ENCODE assay signal across 9 mouse cellular contexts in the genomic region with DNA sequence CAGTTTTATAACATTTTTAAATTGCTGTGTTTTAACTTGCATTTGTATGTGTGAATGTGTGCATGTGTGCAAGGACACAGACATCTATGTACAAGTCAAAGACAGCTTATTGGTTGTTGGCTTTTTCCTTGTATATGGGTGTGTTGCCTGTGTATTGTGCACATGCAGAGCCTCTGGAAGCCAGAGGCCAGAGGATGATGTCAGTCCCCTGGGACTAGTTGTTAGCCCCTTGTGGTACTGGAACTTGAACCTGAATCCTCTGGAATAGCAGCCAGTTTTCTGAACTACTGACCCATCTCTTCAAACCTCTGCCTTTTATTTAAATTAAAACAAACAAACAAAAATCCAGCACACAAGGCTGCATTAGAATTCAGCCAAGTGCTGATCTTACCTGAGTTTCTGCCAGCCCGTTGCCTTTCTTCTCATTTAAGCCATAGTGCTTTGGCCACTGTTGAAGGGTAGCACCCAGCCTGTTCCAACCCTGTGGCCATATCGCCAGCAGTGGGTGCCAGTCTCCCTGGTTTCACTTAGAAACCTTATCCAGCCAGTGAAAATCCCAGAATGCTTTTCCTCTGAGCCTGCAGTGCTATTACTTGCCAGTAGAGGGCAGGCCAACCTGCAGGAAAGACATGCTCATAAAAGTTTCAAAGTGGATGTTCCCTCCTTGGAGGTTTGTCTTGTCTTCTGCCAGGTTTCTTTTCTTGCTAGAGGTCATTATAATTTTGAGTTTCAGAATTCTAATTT. TPM values are rescaled to one million over a fixed set of nuclear protein-coding genes. Genes with fewer than 3 reads are reported as not detected.
DNase-seq lines count a peak whose midpoint lies in the region; ATAC-seq and TF ChIP-seq lines count a peak whose summit lies in the region.
"Had no signal": no experiment of that assay in that cellular context is flagged by ENCODE, and none has a peak within 500 bp of the region (broad histone marks: within the 10 kb centered on the region; RNA-seq: fewer than 3 reads in every experiment).

No protein-coding gene starts in this region.

- H3K27ac ChIP-seq in forebrain, embryonic 13.5 days = no peak overlapping the region
- no peak overlapping the region for H3K27ac ChIP-seq in lung, embryonic 15.5 days
- H3K27ac ChIP-seq: limb, embryonic 15.5 days had no signal

- TF ChIP-seq CTCF in G1E (IDR thresholded peaks at IDR 0.05; ENCODE audit: low read depth, low read length) = peak; percentile 94

- no peak overlapping the region for H3K4me2 ChIP-seq in forebrain, embryonic 13.5 days
- no peak overlapping the region for H3K4me2 ChIP-seq in lung, embryonic 15.5 days
- H3K4me2 ChIP-seq: limb, embryonic 15.5 days had no signal

- WGBS in forebrain, embryonic 13.5 days = 30% methylated on average over 2 of the region's 2 CpGs
- 26% methylated on average over 2 of the region's 2 CpGs for WGBS in lung, embryonic 15.5 days

- no peak overlapping the region for H3K9ac ChIP-seq in forebrain, embryonic 13.5 days
- H3K9ac ChIP-seq in lung, embryonic 15.5 days = no peak overlapping the region
- H3K9ac ChIP-seq: limb, embryonic 15.5 days had no signal

- intact Hi-C loops in heart, postnatal 25 days (cut with DNase I) = loop anchor here (1.0 to 5.0 kb wide), 3 partner anchors 131 to 366 kb away; no protein-coding TSS in a partner anchor

- ATAC-seq in G1E (ENCODE audit: extremely low read depth, insufficient number of reproducible peaks, low FRiP score, poor library complexity, severe bottlenecking) = 0 out of 2 replicates have a peak, but pooled peaks have one; percentile 15
- ATAC-seq in forebrain, embryonic 13.5 days = peak; percentile 65
- ATAC-seq in lung, embryonic 15.5 days (ENCODE audit: borderline replicate concordance, extremely low read depth, low FRiP score, low TSS enrichment) = peak; percentile 64; the same call in 1 of the 2 replicates

- H3K36me3 ChIP-seq in G1E (replicated peaks) = peaks cover 91% of the 10 kb centered on the region
- H3K36me3 ChIP-seq in forebrain, embryonic 13.5 days (ENCODE audit: poor library complexity, severe bottlenecking) = peaks cover 80% of the 10 kb centered on the region
- peaks cover 60% of the 10 kb centered on the region for H3K36me3 ChIP-seq in lung, embryonic 15.5 days

- H3K9me3 ChIP-seq in G1E (replicated peaks) = no peaks in the 10 kb centered on the region
- H3K9me3 ChIP-seq in forebrain, embryonic 13.5 days (replicated peaks) = no peaks in the 10 kb centered on the region
- no peaks in the 10 kb centered on the region for H3K9me3 ChIP-seq in lung, embryonic 15.5 days
- H3K9me3 ChIP-seq: limb, embryonic 15.5 days had no signal

- no peaks in the 10 kb centered on the region for H3K27me3 ChIP-seq in G1E (ENCODE audit: insufficient read depth, low read length)
- H3K27me3 ChIP-seq in forebrain, embryonic 13.5 days = no peaks in the 10 kb centered on the region
- H3K27me3 ChIP-seq in lung, embryonic 15.5 days = no peaks in the 10 kb centered on the region
- H3K27me3 ChIP-seq: limb, embryonic 15.5 days had no signal

- no peak overlapping the region for H3K4me3 ChIP-seq in G1E (ENCODE audit: low read depth, low read length)
- no peak overlapping the region for H3K4me3 ChIP-seq in forebrain, embryonic 13.5 days
- no peak overlapping the region for H3K4me3 ChIP-seq in lung, embryonic 15.5 days
- H3K4me3 ChIP-seq: limb, embryonic 15.5 days had no signal

- no peaks in the 10 kb centered on the region for H3K4me1 ChIP-seq in G1E (ENCODE audit: insufficient read depth, low read depth, low read length)
- H3K4me1 ChIP-seq in forebrain, embryonic 13.5 days = no peaks in the 10 kb centered on the region
- H3K4me1 ChIP-seq in lung, embryonic 15.5 days = no peaks in the 10 kb centered on the region
- H3K4me1 ChIP-seq: limb, embryonic 15.5 days had no signal

- peak; percentile 39 for DNase-seq in G1E (ENCODE audit: low spot score)
- DNase-seq in c-Kit-positive CD71-positive TER-119-negative erythroid progenitor cells, embryonic 14.5 days (ENCODE audit: low read depth) = peak; percentile 77
- peak; percentile 47 for DNase-seq in heart, postnatal 25 days (ENCODE audit: low spot score)
- DNase-seq in layer of hippocampus, adult 8-10 months (ENCODE audit: low spot score in 2 of 2) = peak; percentile 60 to 83
- DNase-seq in retina, embryonic 14.5 days (ENCODE audit: low spot score) = peak; percentile 88
- DNase-seq in thymus, postnatal 25 days = peak; percentile 77

RNA-seq across cellular contexts. Expression of a gene that starts 10.1 kb away (rescaled TPM):
- total RNA-seq in G1E (2014; fragmentation: Nextera tagmentation) (53.3 and 60.7 TPM in 2 replicates), G1E (2017) (40.3 and 53.1 TPM in 2 replicates)
- polyA plus RNA-seq in G1E (2012) = 5.4 and 10.8 TPM in 2 replicates
- polyA plus RNA-seq in forebrain, embryonic 13.5 days (2015; fragmentation: Nextera tagmentation; extraction: Ambion mirVana) = 67.7 and 68.6 TPM in 2 replicates
- 10 to 100 TPM; 50.8 to 52.3 TPM for total RNA-seq in heart, postnatal 25 days (2021)
- 10 to 100 TPM; 29.3 to 36.6 (median 33.2) TPM for total RNA-seq in layer of hippocampus, adult 8-10 months (2022)
- polyA plus RNA-seq in lung, embryonic 15.5 days (2015; fragmentation: Nextera tagmentation; extraction: Ambion mirVana) = 55.5 and 57.2 TPM in 2 replicates

RNA-seq across cellular contexts. Expression of a gene that starts 10.2 kb away (rescaled TPM):
- 1,060 and 1,117 TPM in 2 replicates for total RNA-seq in G1E (2014; fragmentation: Nextera tagmentation)
- total RNA-seq in G1E (2017) = 2,141 and 2,380 TPM in 2 replicates
- polyA plus RNA-seq in G1E (2012) = 47.5 and 54.1 TPM in 2 replicates
- 767 and 793 TPM in 2 replicates for polyA plus RNA-seq in forebrain, embryonic 13.5 days (2015; fragmentation: Nextera tagmentation; extraction: Ambion mirVana)
- 100 to 1,000 TPM; 612 to 670 TPM for total RNA-seq in heart, postnatal 25 days (2021)
- total RNA-seq in layer of hippocampus, adult 8-10 months (2022) = 100 to 1,000 TPM; 695 to 839 (median 753) TPM
- polyA plus RNA-seq in lung, embryonic 15.5 days (2015; fragmentation: Nextera tagmentation; extraction: Ambion mirVana) = 991 and 1,022 TPM in 2 replicates

RNA-seq across cellular contexts. Expression of a gene that starts 34.3 kb away (rescaled TPM):
- total RNA-seq in G1E (2014; fragmentation: Nextera tagmentation) (15.6 and 21.5 TPM in 2 replicates), G1E (2017) (33.9 and 43.7 TPM in 2 replicates)
- 2.7 and 3.3 TPM in 2 replicates for polyA plus RNA-seq in G1E (2012)
- polyA plus RNA-seq in forebrain, embryonic 13.5 days (2015; fragmentation: Nextera tagmentation; extraction: Ambion mirVana) = 60.3 and 62.4 TPM in 2 replicates
- total RNA-seq in heart, postnatal 25 days (2021) = 10 to 100 TPM; 16.7 to 17.8 TPM
- 10 to 100 TPM; 33.8 to 41.4 (median 35.8) TPM for total RNA-seq in layer of hippocampus, adult 8-10 months (2022)
- polyA plus RNA-seq in lung, embryonic 15.5 days (2015; fragmentation: Nextera tagmentation; extraction: Ambion mirVana) = 140 and 146 TPM in 2 replicates

RNA-seq across cellular contexts. Expression of a gene that starts 53.3 kb away (rescaled TPM):
- total RNA-seq in G1E (2014; fragmentation: Nextera tagmentation) = not detected in 2 replicates
- total RNA-seq in G1E (2017) = 0.05 and 0.17 TPM in 2 replicates
- not detected in 2 replicates for polyA plus RNA-seq in G1E (2012)
- polyA plus RNA-seq in forebrain, embryonic 13.5 days (2015; fragmentation: Nextera tagmentation; extraction: Ambion mirVana) = 0.06 and 0.17 TPM in 2 replicates
- under 1 TPM in 1 of 2 experiments, not detected in 1; 0.31 TPM for total RNA-seq in heart, postnatal 25 days (2021)
- total RNA-seq in layer of hippocampus, adult 8-10 months (2022) = under 1 TPM; 0.43 to 0.76 (median 0.59) TPM
- polyA plus RNA-seq in lung, embryonic 15.5 days (2015; fragmentation: Nextera tagmentation; extraction: Ambion mirVana) = 0.08 TPM in 1 of 2 replicates, not detected in the other
- polyA plus RNA-seq: limb, embryonic 15.5 days had no signal

Comparison
In these comparisons a context has a peak if more than half of its experiments do, and no peak if none do; other contexts are left out.
1. ATAC-seq: peak in every context shown above with its lines; median percentile 65 in forebrain, embryonic 13.5 days; 64 in lung, embryonic 15.5 days; 15 in G1E.